Mouse (Mus musculus): Measurements from ENCODE around the gene Osbpl10. TPM values are rescaled to one million over a fixed set of nuclear protein-coding genes. Genes with fewer than 3 reads are reported as not detected.
A peak's percentile ranks its signal among the peaks of the same experiment; 100 is the strongest.

Gene Osbpl10
- polyA plus RNA-seq, 1 experiment from 2014 or later: 2.7 TPM

- Histone ChIP-seq H3K9me3 (ENCODE audit: control insufficient read depth, low read length) (no peaks in the 10 kb centered on the region), H3K4me1 (ENCODE audit: control insufficient read depth, insufficient read depth, low read length) (no peaks in the 10 kb centered on the region), H3K9ac (ENCODE audit: low read depth, low read length) (no peak overlapping the region), H3K27ac (replicated peaks; ENCODE audit: low read depth, low read length) (no peak overlapping the region), H3K27me3 (replicated peaks; ENCODE audit: control insufficient read depth, insufficient read depth, low read length) (no peaks in the 10 kb centered on the region), H3K36me3 (ENCODE audit: control insufficient read depth, insufficient read depth, low read length) (no peaks in the 10 kb centered on the region), H3K4me3 (ENCODE audit: low read depth, low read length) (no peak overlapping the region), H3K4me2 (ENCODE audit: low read depth, low read length) (no peak overlapping the region)
- no peak for DNase-seq (ENCODE audit: low spot score)
- WGBS: 47% methylated on average over 4 of the region's 4 CpGs
- no peak for ATAC-seq (ENCODE audit: low read depth)
These were observed 156.4 kb downstream of the Osbpl10 start for GRCm38 (mm10) chr9:115134736-115135135.

GRCm38 (mm10) chr9:115135352-115135751, 157.0 kb downstream of the Osbpl10 start:
- Histone ChIP-seq H3K9me3 (ENCODE audit: control insufficient read depth, low read length) (no peaks in the 10 kb centered on the region), H3K36me3 (ENCODE audit: control insufficient read depth, insufficient read depth, low read length) (no peaks in the 10 kb centered on the region), H3K9ac (ENCODE audit: low read depth, low read length) (no peak overlapping the region), H3K27ac (replicated peaks; ENCODE audit: low read depth, low read length) (no peak overlapping the region), H3K4me1 (ENCODE audit: control insufficient read depth, insufficient read depth, low read length) (no peaks in the 10 kb centered on the region), H3K4me2 (ENCODE audit: low read depth, low read length) (no peak overlapping the region), H3K27me3 (replicated peaks; ENCODE audit: control insufficient read depth, insufficient read depth, low read length) (no peaks in the 10 kb centered on the region), H3K4me3 (ENCODE audit: low read depth, low read length) (no peak overlapping the region)
- 79% methylated on average over 8 of the region's 8 CpGs for WGBS
- ATAC-seq (ENCODE audit: low read depth): no peak
- DNase-seq (ENCODE audit: low spot score): no peak

GRCm38 (mm10) chr9:115137858-115138257, 159.5 kb downstream of the Osbpl10 start:
- 35% methylated on average over 3 of the region's 3 CpGs for WGBS
- no peak overlapping the region for H3K9ac ChIP-seq (ENCODE audit: low read depth, low read length)
- no peaks in the 10 kb centered on the region for H3K9me3 ChIP-seq (ENCODE audit: control insufficient read depth, low read length)
- ATAC-seq (ENCODE audit: low read depth) (no peak), DNase-seq (ENCODE audit: low spot score) (no peak)
- H3K4me3 ChIP-seq (ENCODE audit: low read depth, low read length): no peak overlapping the region
- no peaks in the 10 kb centered on the region for H3K27me3 ChIP-seq (replicated peaks; ENCODE audit: control insufficient read depth, insufficient read depth, low read length)
- H3K36me3 ChIP-seq (ENCODE audit: control insufficient read depth, insufficient read depth, low read length): no peaks in the 10 kb centered on the region
- no peak overlapping the region for H3K27ac ChIP-seq (replicated peaks; ENCODE audit: low read depth, low read length)
- H3K4me2 ChIP-seq (ENCODE audit: low read depth, low read length): no peak overlapping the region
- no peaks in the 10 kb centered on the region for H3K4me1 ChIP-seq (ENCODE audit: control insufficient read depth, insufficient read depth, low read length)

- H3K27ac ChIP-seq (replicated peaks; ENCODE audit: low read depth, low read length): no peak overlapping the region
- no peaks in the 10 kb centered on the region for H3K9me3 ChIP-seq (ENCODE audit: control insufficient read depth, low read length)
- no peak for DNase-seq (ENCODE audit: low spot score)
- no peaks in the 10 kb centered on the region for H3K4me1 ChIP-seq (ENCODE audit: control insufficient read depth, insufficient read depth, low read length)
- H3K9ac ChIP-seq (ENCODE audit: low read depth, low read length): no peak overlapping the region
- no peaks in the 10 kb centered on the region for H3K27me3 ChIP-seq (replicated peaks; ENCODE audit: control insufficient read depth, insufficient read depth, low read length)
- no peak overlapping the region for H3K4me2 ChIP-seq (ENCODE audit: low read depth, low read length)
- H3K4me3 ChIP-seq (ENCODE audit: low read depth, low read length): no peak overlapping the region
- no peaks in the 10 kb centered on the region for H3K36me3 ChIP-seq (ENCODE audit: control insufficient read depth, insufficient read depth, low read length)
- ATAC-seq (ENCODE audit: low read depth): no peak
- WGBS: 76% methylated on average over 14 of the region's 14 CpGs
These were observed 161.4 kb downstream of the Osbpl10 start for GRCm38 (mm10) chr9:115139597-115140332.

- no peaks in the 10 kb centered on the region for H3K4me1 ChIP-seq (ENCODE audit: control insufficient read depth, insufficient read depth, low read length)
- peaks cover 9% of the 10 kb centered on the region; the same call in 1 of the 2 replicates for H3K9me3 ChIP-seq (ENCODE audit: control insufficient read depth, low read length)
- H3K36me3 ChIP-seq (ENCODE audit: control insufficient read depth, insufficient read depth, low read length): no peaks in the 10 kb centered on the region
- DNase-seq (ENCODE audit: low spot score): no peak
- no peak overlapping the region for H3K9ac ChIP-seq (ENCODE audit: low read depth, low read length)
- H3K27me3 ChIP-seq (replicated peaks; ENCODE audit: control insufficient read depth, insufficient read depth, low read length): no peaks in the 10 kb centered on the region
- H3K27ac ChIP-seq (replicated peaks; ENCODE audit: low read depth, low read length): no peak overlapping the region
- ATAC-seq (ENCODE audit: low read depth): no peak
- no peak overlapping the region for H3K4me2 ChIP-seq (ENCODE audit: low read depth, low read length)
- H3K4me3 ChIP-seq (ENCODE audit: low read depth, low read length): no peak overlapping the region
- 87% methylated on average over 5 of the region's 5 CpGs for WGBS
These were observed 168.8 kb downstream of the Osbpl10 start for GRCm38 (mm10) chr9:115147141-115147540.

GRCm38 (mm10) chr9:115147586-115148355, 169.4 kb downstream of the Osbpl10 start:
- no peaks in the 10 kb centered on the region for H3K27me3 ChIP-seq (replicated peaks; ENCODE audit: control insufficient read depth, insufficient read depth, low read length)
- peaks cover 12% of the 10 kb centered on the region; the same call in 1 of the 2 replicates for H3K9me3 ChIP-seq (ENCODE audit: control insufficient read depth, low read length)
- no peak for ATAC-seq (ENCODE audit: low read depth)
- H3K9ac ChIP-seq (ENCODE audit: low read depth, low read length): no peak overlapping the region
- 62% methylated on average over 13 of the region's 13 CpGs for WGBS
- no peaks in the 10 kb centered on the region for H3K4me1 ChIP-seq (ENCODE audit: control insufficient read depth, insufficient read depth, low read length)
- H3K4me2 ChIP-seq (ENCODE audit: low read depth, low read length): no peak overlapping the region
- H3K4me3 ChIP-seq (ENCODE audit: low read depth, low read length): no peak overlapping the region
- no peaks in the 10 kb centered on the region for H3K36me3 ChIP-seq (ENCODE audit: control insufficient read depth, insufficient read depth, low read length)
- no peak for DNase-seq (ENCODE audit: low spot score)
- no peak overlapping the region for H3K27ac ChIP-seq (replicated peaks; ENCODE audit: low read depth, low read length)

GRCm38 (mm10) chr9:115149011-115149756, 170.8 kb downstream of the Osbpl10 start:
- no peak overlapping the region for H3K9ac ChIP-seq (ENCODE audit: low read depth, low read length)
- no peaks in the 10 kb centered on the region for H3K27me3 ChIP-seq (replicated peaks; ENCODE audit: control insufficient read depth, insufficient read depth, low read length)
- H3K27ac ChIP-seq (replicated peaks; ENCODE audit: low read depth, low read length): no peak overlapping the region
- no peak overlapping the region for H3K4me3 ChIP-seq (ENCODE audit: low read depth, low read length)
- no peaks in the 10 kb centered on the region for H3K36me3 ChIP-seq (ENCODE audit: control insufficient read depth, insufficient read depth, low read length)
- no peaks in the 10 kb centered on the region for H3K4me1 ChIP-seq (ENCODE audit: control insufficient read depth, insufficient read depth, low read length)
- H3K9me3 ChIP-seq (ENCODE audit: control insufficient read depth, low read length): peaks cover 17% of the 10 kb centered on the region; the same call in 1 of the 2 replicates
- DNase-seq (ENCODE audit: low spot score) (no peak), ATAC-seq (ENCODE audit: low read depth) (no peak)
- WGBS: 85% methylated on average over 15 of the region's 18 CpGs
- no peak overlapping the region for H3K4me2 ChIP-seq (ENCODE audit: low read depth, low read length)

- Histone ChIP-seq H3K36me3 (ENCODE audit: control insufficient read depth, insufficient read depth, low read length) (no peaks in the 10 kb centered on the region), H3K27ac (replicated peaks; ENCODE audit: low read depth, low read length) (no peak overlapping the region), H3K27me3 (replicated peaks; ENCODE audit: control insufficient read depth, insufficient read depth, low read length) (no peaks in the 10 kb centered on the region), H3K9me3 (ENCODE audit: control insufficient read depth, low read length) (no peaks in the 10 kb centered on the region), H3K4me1 (ENCODE audit: control insufficient read depth, insufficient read depth, low read length) (no peaks in the 10 kb centered on the region), H3K4me3 (ENCODE audit: low read depth, low read length) (no peak overlapping the region), H3K4me2 (ENCODE audit: low read depth, low read length) (no peak overlapping the region), H3K9ac (ENCODE audit: low read depth, low read length) (no peak overlapping the region)
- WGBS: 36% methylated on average over 4 of the region's 5 CpGs
- ATAC-seq (ENCODE audit: low read depth): no peak
- peak; percentile 40 for DNase-seq (ENCODE audit: low spot score)
These were observed 183.2 kb downstream of the Osbpl10 start for GRCm38 (mm10) chr9:115161591-115161990.

Measured in embryonic facial prominence, embryonic 14.5 days (tissue).